Mouse (Mus musculus): ENCODE measurements around the gene Aldh18a1.

DNA sequence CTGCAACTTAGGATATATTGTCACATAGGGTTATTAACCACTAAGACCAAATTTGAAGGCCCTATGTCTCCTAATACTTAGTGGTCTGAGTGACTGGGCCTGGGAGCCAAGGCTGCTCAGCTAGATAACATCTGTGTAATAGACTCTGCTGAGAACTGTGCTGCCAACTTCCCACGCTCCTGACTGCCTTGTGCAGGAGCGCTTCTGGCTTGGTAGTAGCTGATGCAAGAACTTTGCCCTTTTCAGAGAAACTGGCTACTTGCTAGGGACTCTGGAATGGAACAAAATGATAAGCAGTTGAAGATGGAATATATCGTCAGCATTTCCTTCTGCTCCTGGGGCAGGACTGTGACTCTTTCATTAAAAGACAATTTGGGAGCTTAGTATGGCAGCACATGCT is 7.0 kb upstream of the Aldh18a1 start:
- TF ChIP-seq POLR2A (IDR thresholded peaks at IDR 0.05; ENCODE audit: borderline replicate concordance, insufficient read depth, low read length) (no peak), CTCF (IDR thresholded peaks at IDR 0.05; ENCODE audit: borderline replicate concordance, insufficient read depth, low read depth, low read length) (no peak)

Measured in cerebellum, adult 2 months (tissue).